Comparison of ENCODE assay signal across 13 mouse cellular contexts in genomic region chr2:92602073-92602472, GRCm38 (mm10). TPM values are rescaled to one million over a fixed set of nuclear protein-coding genes. Genes with fewer than 3 reads are reported as not detected.
DNase-seq lines count a peak whose midpoint lies in the region; ATAC-seq and TF ChIP-seq lines count a peak whose summit lies in the region.
"Had no signal": no experiment of that assay in that cellular context is flagged by ENCODE, and none has a peak within 500 bp of the region (broad histone marks: within the 10 kb centered on the region; RNA-seq: fewer than 3 reads in every experiment).

No protein-coding gene starts in this region.

- ATAC-seq in forebrain, embryonic 15.5 days (replicated peaks) = no peak
- ATAC-seq in midbrain, embryonic 13.5 days = no peak
- no peak for ATAC-seq in monocyte, adult 5-6 weeks (replicated peaks; ENCODE audit: insufficient number of reproducible peaks, low FRiP score, low TSS enrichment, poor library complexity, severe bottlenecking)
- ATAC-seq: liver, postnatal 0 days; Patski had no signal

- no peaks in the 10 kb centered on the region for H3K27me3 ChIP-seq in C2C12 (ENCODE audit: control insufficient read depth, insufficient read depth, insufficient read length)
- no peaks in the 10 kb centered on the region for H3K27me3 ChIP-seq in forebrain, embryonic 15.5 days
- peaks cover 18% of the 10 kb centered on the region for H3K27me3 ChIP-seq in midbrain, embryonic 13.5 days

- 18% methylated on average over 12 of the region's 12 CpGs for WGBS in forebrain, embryonic 15.5 days
- 16% methylated on average over 12 of the region's 12 CpGs for WGBS in midbrain, embryonic 13.5 days

- H3K4me2 ChIP-seq in forebrain, embryonic 15.5 days (replicated peaks) = peak overlapping the region; percentile 72
- peak overlapping the region; percentile 94 for H3K4me2 ChIP-seq in midbrain, embryonic 13.5 days (replicated peaks)
- H3K4me2 ChIP-seq: embryonic facial prominence, embryonic 15.5 days; heart, embryonic 13.5 days had no signal

- peak overlapping the region; percentile 28 for H3K4me3 ChIP-seq in C2C12 (ENCODE audit: insufficient read depth, poor library complexity, severe bottlenecking)
- H3K4me3 ChIP-seq in forebrain, embryonic 15.5 days = peak overlapping the region; percentile 61
- H3K4me3 ChIP-seq in midbrain, embryonic 13.5 days (replicated peaks) = peak overlapping the region; percentile 77
- H3K4me3 ChIP-seq: embryonic facial prominence, embryonic 15.5 days; heart, embryonic 13.5 days had no signal

- H3K79me2 ChIP-seq in C2C12 (ENCODE audit: control insufficient read depth, insufficient read depth) = peaks cover 72% of the 10 kb centered on the region

- no peak overlapping the region; the same call in 1 of the 2 replicates for H3K9ac ChIP-seq in forebrain, embryonic 15.5 days (replicated peaks)
- peak overlapping the region; percentile 57; the same call in 1 of the 2 replicates for H3K9ac ChIP-seq in midbrain, embryonic 13.5 days (replicated peaks)
- H3K9ac ChIP-seq: embryonic facial prominence, embryonic 15.5 days; heart, embryonic 13.5 days; liver, postnatal 0 days had no signal

- H3ac ChIP-seq in C2C12 (ENCODE audit: control insufficient read depth, insufficient read length, low read depth) = no peak overlapping the region

- H3K9me3 ChIP-seq in forebrain, embryonic 15.5 days = no peaks in the 10 kb centered on the region
- H3K9me3 ChIP-seq in midbrain, embryonic 13.5 days = no peaks in the 10 kb centered on the region
- H3K9me3 ChIP-seq: embryonic facial prominence, embryonic 15.5 days; heart, embryonic 13.5 days had no signal

- DNase-seq in ZHBTc4 (ENCODE audit: low read depth, low spot score) = peak; percentile 45
- DNase-seq in frontal cortex, postnatal 25 days (ENCODE audit: low spot score in 2 of 2) = no peak
- no peak for DNase-seq in spleen, postnatal 36 days (ENCODE audit: low spot score in 2 of 2)
- DNase-seq: kidney, adult 18-20 months; liver, postnatal 0 days; thymus, postnatal 25 days had no signal

- H3K4me1 ChIP-seq in forebrain, embryonic 15.5 days = peaks cover 34% of the 10 kb centered on the region
- peaks cover 58% of the 10 kb centered on the region for H3K4me1 ChIP-seq in midbrain, embryonic 13.5 days (replicated peaks)

- no peak for TF ChIP-seq CTCF in C2C12 (IDR thresholded peaks at IDR 0.05; ENCODE audit: control insufficient read depth, insufficient read depth, insufficient read length)

- H3K36me3 ChIP-seq in C2C12 (ENCODE audit: control insufficient read depth, insufficient read depth) = peaks cover 23% of the 10 kb centered on the region
- no peaks in the 10 kb centered on the region for H3K36me3 ChIP-seq in forebrain, embryonic 15.5 days
- no peaks in the 10 kb centered on the region for H3K36me3 ChIP-seq in midbrain, embryonic 13.5 days
- H3K36me3 ChIP-seq: embryonic facial prominence, embryonic 15.5 days; heart, embryonic 13.5 days had no signal

- no peak overlapping the region for H3K27ac ChIP-seq in forebrain, embryonic 15.5 days (replicated peaks)
- 0 out of 2 replicates have a peak overlapping the region, but pooled peaks have one; percentile 30 for H3K27ac ChIP-seq in midbrain, embryonic 13.5 days
- H3K27ac ChIP-seq: embryonic facial prominence, embryonic 15.5 days; heart, embryonic 13.5 days had no signal

- peaks cover 43% of the 10 kb centered on the region for H3K79me3 ChIP-seq in C2C12 (ENCODE audit: low read depth)

TF ChIP-seq in C2C12, 6 proteins besides CTCF, POLR2A, EP300 and RAD21:
- no peak for TF ChIP-seq MAX (IDR thresholded peaks at IDR 0.05)

RNA-seq across cellular contexts. Expression of gene Chst1, which starts 2.6 kb away (rescaled TPM):
- polyA plus RNA-seq in C2C12 (2012; fragmentation: generic; extraction: Trizol) = 13.1 TPM
- 25.4 and 27.1 TPM in 2 replicates for polyA plus RNA-seq in forebrain, embryonic 15.5 days (2015; fragmentation: Nextera tagmentation; extraction: Ambion mirVana)
- polyA plus RNA-seq in midbrain, embryonic 13.5 days (2015; fragmentation: Nextera tagmentation; extraction: Ambion mirVana) = 26.2 and 35.4 TPM in 2 replicates
- 0.19 to 0.86 TPM (median 0.21 TPM) in 3 replicates for total RNA-seq in monocyte, adult 5-6 weeks (2017)
